Mouse (Mus musculus): ENCODE measurements at regions not wholly inside any gene's neighbourhood (a gene's known extent, or its start where the extent isn't known, plus 50 kb on each side); places are given as distances from the start of the nearest gene placed in this dataset.

GRCm38 (mm10) chr14:105570156-105570555 lies 311.8 kb downstream of the Ndfip2 start:
- TF ChIP-seq CTCF (IDR thresholded peaks at IDR 0.05; ENCODE audit: borderline replicate concordance, insufficient read depth, low read length) (no peak), POLR2A (IDR thresholded peaks at IDR 0.05; ENCODE audit: low read depth, low read length) (no peak)

Data from embryonic fibroblast, embryonic 13.5 days (primary cell).